Mouse (Mus musculus) intestine, embryonic 14.5 days (tissue): Measurements from ENCODE around the gene Utp3. TPM values are rescaled to one million over a fixed set of nuclear protein-coding genes. Genes with fewer than 3 reads are reported as not detected.

Source experiments
- ATAC-seq: fragments of 200-750 bp; cut with Nextera tagmentation; replicated peaks from 2 replicates; pipeline ENCODE4 v1.8.0; 2017; ENCODE audit warnings: low read depth, moderate number of reproducible peaks, moderate TSS enrichment, moderate library complexity; ENCODE audit not compliant: low FRiP score, low TSS enrichment
- DNase-seq: peaks from one replicate; pipeline ENCODE4 v3.0.0-alpha.2; 2018; ENCODE audit warnings: low spot score
- H3K27ac ChIP-seq: fragments of 300-500 bp; sonication (generic); 2 replicates; pipeline ENCODE4 v1.5.1; 2014; ENCODE audit warnings: low read depth, mild to moderate bottlenecking, control low read depth
- H3K27me3 ChIP-seq: fragments of 300-500 bp; sonication (generic); replicated peaks from 2 replicates; pipeline ENCODE4 v1.6.1; 2014; ENCODE audit warnings: low read length, control low read depth; ENCODE audit not compliant: control insufficient read depth, insufficient read depth
- H3K36me3 ChIP-seq: fragments of 300-500 bp; sonication (generic); 2 replicates; pipeline ENCODE4 v1.6.1; 2014; ENCODE audit warnings: low read length, control low read depth; ENCODE audit not compliant: control insufficient read depth, insufficient read depth
- H3K4me1 ChIP-seq: fragments of 300-500 bp; sonication (generic); replicated peaks from 2 replicates; pipeline ENCODE4 v1.6.1; 2014; ENCODE audit warnings: low read length, control low read depth, mixed read lengths; ENCODE audit not compliant: control insufficient read depth, insufficient read depth
- H3K4me2 ChIP-seq: fragments of 300-500 bp; sonication (generic); 2 replicates; pipeline ENCODE4 v1.6.1; 2014; ENCODE audit warnings: low read length
- H3K4me3 ChIP-seq: fragments of 300-500 bp; sonication (generic); 2 replicates; pipeline ENCODE4 v1.5.1; 2014; ENCODE audit warnings: low read depth, low read length, control low read depth, mixed read lengths
- H3K9ac ChIP-seq: fragments of 300-500 bp; sonication (generic); 2 replicates; pipeline ENCODE4 v1.6.1; 2014; ENCODE audit warnings: mild to moderate bottlenecking, low read length
- H3K9me3 ChIP-seq: fragments of 300-500 bp; sonication (generic); 2 replicates; pipeline ENCODE4 v1.6.1; 2016; ENCODE audit warnings: low read length, control low read depth; ENCODE audit not compliant: control insufficient read depth
- WGBS: fragments of 180-500 bp; shearing (Covaris S2); extraction: QIAGEN DNeasy Blood & Tissue Kit; methylation state at CpG from one replicate; pipeline ENCODE4 v1.1.7; 2014; 5-methylcytosine and 5-hydroxymethylcytosine counted together
- polyA plus RNA-seq: library from polyadenylated mRNA; unstranded; fragments of >200 nt; fragmentation: Nextera tagmentation; extraction: Ambion mirVana; gene quantifications from 2 replicates; pipeline ENCODE4 v1.2.1, GENCODE M21; 2014

Gene Utp3
- polyA plus RNA-seq, 1 experiment from 2014 or later = 63.6 TPM

- Histone ChIP-seq H3K27me3 (no peaks in the 10 kb centered on the region), H3K36me3 (no peaks in the 10 kb centered on the region), H3K4me2 (no peak overlapping the region), H3K27ac (no peak overlapping the region), H3K9ac (no peak overlapping the region), H3K9me3 (no peaks in the 10 kb centered on the region), H3K4me3 (no peak overlapping the region), H3K4me1 (no peaks in the 10 kb centered on the region)
- ATAC-seq (no peak), DNase-seq (no peak)
- 71% methylated on average over 5 of the region's 5 CpGs for WGBS
These were observed 41.5 kb downstream of the Utp3 start for GRCm38 (mm10) chr5:88595537-88596455.

GRCm38 (mm10) chr5:88598961-88599360 is 44.7 kb downstream of the Utp3 start:
- Histone ChIP-seq H3K4me2 (no peak overlapping the region), H3K9me3 (no peaks in the 10 kb centered on the region), H3K36me3 (no peaks in the 10 kb centered on the region), H3K27ac (no peak overlapping the region), H3K4me3 (no peak overlapping the region), H3K9ac (no peak overlapping the region), H3K27me3 (no peaks in the 10 kb centered on the region), H3K4me1 (no peaks in the 10 kb centered on the region)
- 90% methylated on average over 6 of the region's 6 CpGs for WGBS
- DNase-seq (no peak), ATAC-seq (no peak)

GRCm38 (mm10) chr5:88602030-88602429 is 47.8 kb downstream of the Utp3 start:
- Histone ChIP-seq H3K4me1 (no peaks in the 10 kb centered on the region), H3K9me3 (no peaks in the 10 kb centered on the region), H3K4me3 (no peak overlapping the region), H3K36me3 (no peaks in the 10 kb centered on the region), H3K27me3 (no peaks in the 10 kb centered on the region), H3K27ac (no peak overlapping the region), H3K9ac (no peak overlapping the region), H3K4me2 (no peak overlapping the region)
- ATAC-seq = no peak
- WGBS = 80% methylated on average over 2 of the region's 2 CpGs
- DNase-seq = no peak

- WGBS = 80% methylated on average over 3 of the region's 3 CpGs
- Histone ChIP-seq H3K9me3 (no peaks in the 10 kb centered on the region), H3K27me3 (no peaks in the 10 kb centered on the region), H3K4me1 (no peaks in the 10 kb centered on the region), H3K36me3 (no peaks in the 10 kb centered on the region), H3K4me3 (no peak overlapping the region), H3K27ac (no peak overlapping the region), H3K4me2 (no peak overlapping the region), H3K9ac (no peak overlapping the region)
- DNase-seq = no peak
- ATAC-seq = no peak
These were observed 48.5 kb downstream of the Utp3 start for GRCm38 (mm10) chr5:88602713-88603112.

GRCm38 (mm10) chr5:88604046-88604445 is 49.8 kb downstream of the Utp3 start:
- Histone ChIP-seq H3K9ac (no peak overlapping the region), H3K36me3 (no peaks in the 10 kb centered on the region), H3K9me3 (no peaks in the 10 kb centered on the region), H3K27ac (no peak overlapping the region), H3K27me3 (no peaks in the 10 kb centered on the region), H3K4me2 (no peak overlapping the region), H3K4me1 (no peaks in the 10 kb centered on the region), H3K4me3 (no peak overlapping the region)
- DNase-seq (no peak), ATAC-seq (no peak)
- WGBS = 94% methylated on average over 3 of the region's 3 CpGs

GRCm38 (mm10) chr5:88604641-88605358 is 50.5 kb downstream of the Utp3 start:
- H3K9me3 ChIP-seq = no peaks in the 10 kb centered on the region
- H3K4me1 ChIP-seq = no peaks in the 10 kb centered on the region
- ATAC-seq = no peak
- no peak overlapping the region for H3K4me2 ChIP-seq
- no peaks in the 10 kb centered on the region for H3K36me3 ChIP-seq
- H3K9ac ChIP-seq = no peak overlapping the region
- WGBS = 92% methylated on average over 7 of the region's 7 CpGs
- H3K27ac ChIP-seq = no peak overlapping the region
- DNase-seq = no peak
- no peak overlapping the region for H3K4me3 ChIP-seq
- H3K27me3 ChIP-seq = no peaks in the 10 kb centered on the region

Other genes starting within 250 kb of the Utp3 start
- not detected in 2 replicates for gene Prol1, start 237.2 kb upstream of the Utp3 start, polyA plus RNA-seq
- not detected in 2 replicates for gene Amtn, start 178.4 kb upstream of the Utp3 start, polyA plus RNA-seq
- not detected in 2 replicates for gene Ambn, start 98.5 kb upstream of the Utp3 start, polyA plus RNA-seq
- not detected in 2 replicates for gene Enam, start 66.5 kb upstream of the Utp3 start, polyA plus RNA-seq
- 0.17 TPM in 1 of 2 replicates, not detected in the other for gene Jchain, start 26.6 kb upstream of the Utp3 start, polyA plus RNA-seq
- 23.4 and 23.6 TPM in 2 replicates for gene Rufy3, start 10.6 kb downstream of the Utp3 start, polyA plus RNA-seq
- gene Grsf1, start 121.7 kb downstream of the Utp3 start, polyA plus RNA-seq = 58.5 and 59.5 TPM in 2 replicates
- 14.7 and 16.9 TPM in 2 replicates for gene Mob1b, start 166.4 kb downstream of the Utp3 start, polyA plus RNA-seq
- gene Dck, start 210.5 kb downstream of the Utp3 start, polyA plus RNA-seq = 49.6 and 52.3 TPM in 2 replicates